Mouse (Mus musculus) liver, adult 2 months (tissue): ENCODE measurements at regions not wholly inside any gene's neighbourhood (a gene's known extent, or its start where the extent isn't known, plus 50 kb on each side); places are given as distances from the start of the nearest gene placed in this dataset.
A peak's percentile ranks its signal among the peaks of the same experiment; 100 is the strongest.

Experiments used
- DNase-seq: peaks from one replicate; pipeline ENCODE4 v3.0.0-alpha.2; 2011; ENCODE audit warnings: low read depth, low spot score; ENCODE audit errors: extremely low read depth
- H3K27ac ChIP-seq: fragments of 200-500 bp; replicated peaks from 2 replicates; pipeline ENCODE4 v1.5.1; 2012; ENCODE audit warnings: low read depth, mild to moderate bottlenecking, control low read depth, inconsistent platforms, low read length; ENCODE audit not compliant: insufficient read depth
- H3K27me3 ChIP-seq: fragments of 200-500 bp; 2 replicates; pipeline ENCODE4 v1.6.1; 2012; ENCODE audit warnings: mild to moderate bottlenecking, moderate library complexity, low read length, inconsistent platforms; ENCODE audit not compliant: control insufficient read depth, insufficient read depth
- H3K36me3 ChIP-seq: fragments of 200-500 bp; 2 replicates; pipeline ENCODE4 v1.6.1; 2012; ENCODE audit warnings: low read length, inconsistent platforms; ENCODE audit not compliant: control insufficient read depth, insufficient read depth
- H3K4me1 ChIP-seq: fragments of 200-500 bp; 2 replicates; pipeline ENCODE4 v1.6.1; 2011; ENCODE audit warnings: low read length; ENCODE audit not compliant: control insufficient read depth, insufficient read depth
- H3K4me3 ChIP-seq: fragments of 200-500 bp; 2 replicates; pipeline ENCODE4 v1.5.1; 2011; ENCODE audit warnings: low read depth, mild to moderate bottlenecking, control low read depth, low read length, moderate library complexity; ENCODE audit not compliant: insufficient read depth
- H3K79me2 ChIP-seq: fragments of 200-500 bp; 2 replicates; pipeline ENCODE4 v1.6.1; 2012; ENCODE audit warnings: inconsistent platforms, mild to moderate bottlenecking, low read length, moderate library complexity; ENCODE audit not compliant: control insufficient read depth, insufficient read depth
- H3K9ac ChIP-seq: fragments of 200-500 bp; 2 replicates; pipeline ENCODE4 v1.6.1; 2012; ENCODE audit warnings: low read depth, mild to moderate bottlenecking, control low read depth, inconsistent platforms, low read length
- CTCF ChIP-seq: fragments of 200-500 bp; IDR thresholded peaks from 2 replicates; pipeline ENCODE4 v1.5.1; 2011; ENCODE audit warnings: low read depth, low read length, control low read depth
- POLR2A ChIP-seq: fragments of 200-500 bp; IDR thresholded peaks from 2 replicates; pipeline ENCODE4 v1.6.1; 2011; ENCODE audit warnings: low read length, control low read depth; ENCODE audit not compliant: insufficient read depth; ENCODE audit errors: extremely low read depth
- WGBS: fragments of 180-500 bp; shearing (Covaris S2); methylation state at CpG from one replicate; pipeline ENCODE4 v1.1.7; 2018; 5-methylcytosine and 5-hydroxymethylcytosine counted together

GRCm38 (mm10) chr9:32962679-32963205 lies 326.7 kb downstream of the Ets1 start:
- Histone ChIP-seq H3K36me3 (no peaks in the 10 kb centered on the region), H3K9ac (no peak overlapping the region), H3K27me3 (no peaks in the 10 kb centered on the region), H3K27ac (no peak overlapping the region), H3K4me1 (no peaks in the 10 kb centered on the region), H3K4me3 (no peak overlapping the region), H3K79me2 (no peaks in the 10 kb centered on the region)
- TF ChIP-seq POLR2A (no peak), CTCF (no peak)
- no peak for DNase-seq
- 85% methylated on average over 5 of the region's 5 CpGs for WGBS

- Histone ChIP-seq H3K4me3 (no peak overlapping the region), H3K9ac (no peak overlapping the region), H3K4me1 (no peaks in the 10 kb centered on the region), H3K27me3 (no peaks in the 10 kb centered on the region), H3K27ac (no peak overlapping the region), H3K79me2 (no peaks in the 10 kb centered on the region), H3K36me3 (no peaks in the 10 kb centered on the region)
- peak; percentile 48 for DNase-seq
- TF ChIP-seq CTCF: no peak
- TF ChIP-seq POLR2A: no peak
- WGBS: 60% methylated on average over 2 of the region's 2 CpGs
Measured at GRCm38 (mm10) chr9:32968446-32968845, 332.4 kb downstream of the Ets1 start.

GRCm38 (mm10) chr9:32971421-32971820 lies 335.4 kb downstream of the Ets1 start:
- H3K4me3 ChIP-seq: no peak overlapping the region
- WGBS: 92% methylated on average over 5 of the region's 5 CpGs
- H3K79me2 ChIP-seq: no peaks in the 10 kb centered on the region
- H3K27ac ChIP-seq: no peak overlapping the region
- no peak for TF ChIP-seq POLR2A
- TF ChIP-seq CTCF: no peak
- H3K4me1 ChIP-seq: no peaks in the 10 kb centered on the region
- DNase-seq: no peak
- no peaks in the 10 kb centered on the region for H3K36me3 ChIP-seq
- H3K9ac ChIP-seq: no peak overlapping the region
- no peaks in the 10 kb centered on the region for H3K27me3 ChIP-seq

- TF ChIP-seq POLR2A (no peak), CTCF (no peak)
- H3K9ac ChIP-seq: no peak overlapping the region
- WGBS: 65% methylated on average over 7 of the region's 7 CpGs
- H3K79me2 ChIP-seq: no peaks in the 10 kb centered on the region
- no peaks in the 10 kb centered on the region for H3K4me1 ChIP-seq
- H3K27ac ChIP-seq: no peak overlapping the region
- no peak overlapping the region for H3K4me3 ChIP-seq
- DNase-seq: peak; percentile 48
- no peaks in the 10 kb centered on the region for H3K36me3 ChIP-seq
- no peaks in the 10 kb centered on the region for H3K27me3 ChIP-seq
Measured at GRCm38 (mm10) chr9:32971926-32972325, 335.9 kb downstream of the Ets1 start.

GRCm38 (mm10) chr9:32972431-32973052 lies 336.5 kb downstream of the Ets1 start:
- Histone ChIP-seq H3K36me3 (no peaks in the 10 kb centered on the region), H3K4me1 (no peaks in the 10 kb centered on the region), H3K79me2 (no peaks in the 10 kb centered on the region), H3K9ac (no peak overlapping the region), H3K4me3 (no peak overlapping the region), H3K27ac (no peak overlapping the region), H3K27me3 (no peaks in the 10 kb centered on the region)
- no peak for DNase-seq
- WGBS: 92% methylated on average over 7 of the region's 7 CpGs
- TF ChIP-seq CTCF (no peak), POLR2A (no peak)

GRCm38 (mm10) chr9:32977732-32978131 lies 341.7 kb downstream of the Ets1 start:
- Histone ChIP-seq H3K4me3 (no peak overlapping the region), H3K4me1 (no peaks in the 10 kb centered on the region), H3K79me2 (no peaks in the 10 kb centered on the region), H3K27me3 (no peaks in the 10 kb centered on the region), H3K27ac (no peak overlapping the region), H3K36me3 (no peaks in the 10 kb centered on the region), H3K9ac (no peak overlapping the region)
- WGBS: 73% methylated on average over 7 of the region's 7 CpGs
- no peak for TF ChIP-seq POLR2A
- no peak for TF ChIP-seq CTCF
- no peak for DNase-seq
